Mouse (Mus musculus): ENCODE data around the gene Mst1.
A peak's percentile ranks its signal among the peaks of the same experiment; 100 is the strongest.

Gene Mst1

DNA sequence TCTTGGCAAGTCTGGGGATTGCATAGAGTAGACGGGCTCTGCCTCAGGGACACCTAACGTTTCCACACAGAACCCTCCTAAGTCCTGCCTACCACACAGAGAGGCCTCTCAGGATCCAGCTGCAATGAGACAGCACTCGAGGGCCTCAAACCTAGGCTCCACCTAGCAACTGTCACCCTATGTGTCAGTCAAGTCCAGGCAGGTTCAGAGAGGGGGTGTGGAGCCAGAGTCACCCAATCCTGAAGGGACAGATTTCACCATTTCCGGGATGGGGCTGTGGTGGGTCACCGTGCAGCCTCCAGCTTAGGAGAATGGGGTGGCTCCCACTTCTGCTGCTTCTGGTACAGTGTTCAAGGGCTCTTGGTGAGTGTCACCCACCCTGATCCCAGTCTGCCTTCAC, at the start of gene Mst1:
Gene Mst1, plus strand, starts transcription at position 269 of the 400 bp plus-strand sequence.
- no peak for DNase-seq (ENCODE audit: low spot score)

DNA sequence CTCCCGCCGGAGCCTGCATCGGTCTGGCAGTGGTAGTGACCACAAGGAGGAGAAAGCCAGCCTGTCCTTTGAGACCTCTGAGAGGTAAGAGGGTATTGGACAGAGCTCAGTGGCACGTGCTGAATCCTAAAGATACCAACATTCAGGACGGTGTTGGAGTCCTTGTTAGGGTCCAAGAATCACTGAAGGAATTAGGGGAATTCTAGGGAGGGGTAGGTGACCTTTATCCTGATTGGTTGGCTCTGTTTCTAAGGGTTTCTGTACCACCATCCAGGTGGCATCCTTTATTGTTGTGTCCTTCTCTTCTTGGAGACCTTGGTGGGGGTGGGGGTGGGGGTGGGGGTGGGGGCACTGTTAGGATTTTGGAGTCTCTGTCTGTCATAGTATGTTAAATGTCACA, 48.1 kb upstream of the Mst1 start:
- no peak for DNase-seq (ENCODE audit: low spot score)

DNA sequence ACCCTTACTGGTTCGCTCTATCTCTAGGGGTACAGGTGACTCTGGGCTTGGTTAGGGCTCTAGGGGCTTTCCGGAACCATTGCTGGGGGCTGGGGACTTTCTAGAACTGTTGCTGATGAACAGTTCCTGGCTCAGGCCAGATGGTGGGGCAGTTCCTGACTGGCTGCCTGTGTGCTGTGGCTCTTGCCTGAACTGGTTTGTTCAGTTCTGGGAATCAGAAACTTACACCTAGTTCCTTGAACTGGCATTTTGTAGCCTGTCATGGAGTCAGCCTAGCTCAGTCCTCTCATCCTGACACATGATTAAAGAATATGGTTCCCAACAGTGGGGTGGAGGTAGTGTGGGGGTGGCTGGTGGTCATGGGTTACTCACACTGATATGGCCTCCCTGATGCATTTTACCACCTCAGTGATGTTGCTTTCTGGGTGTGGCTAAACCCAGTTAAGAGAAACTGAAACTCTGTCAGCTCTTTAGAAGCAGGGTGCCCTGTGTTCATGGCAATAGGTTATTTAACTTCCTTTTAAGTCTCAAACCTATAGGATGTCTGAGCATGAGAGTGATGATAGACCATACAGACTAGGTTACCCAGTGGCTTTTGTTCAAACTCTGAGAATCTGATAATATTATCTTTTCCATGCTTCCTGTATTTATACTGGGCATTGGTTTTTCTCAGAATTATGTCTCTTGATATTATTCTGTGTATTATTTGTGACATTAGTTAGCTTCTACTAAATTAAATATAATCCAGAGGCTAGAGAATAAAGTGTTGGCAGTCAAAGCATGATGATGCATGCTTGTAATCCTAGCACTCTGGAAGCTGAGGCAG, 44.7 kb upstream of the Mst1 start:
- DNase-seq (ENCODE audit: low spot score) = no peak

DNA sequence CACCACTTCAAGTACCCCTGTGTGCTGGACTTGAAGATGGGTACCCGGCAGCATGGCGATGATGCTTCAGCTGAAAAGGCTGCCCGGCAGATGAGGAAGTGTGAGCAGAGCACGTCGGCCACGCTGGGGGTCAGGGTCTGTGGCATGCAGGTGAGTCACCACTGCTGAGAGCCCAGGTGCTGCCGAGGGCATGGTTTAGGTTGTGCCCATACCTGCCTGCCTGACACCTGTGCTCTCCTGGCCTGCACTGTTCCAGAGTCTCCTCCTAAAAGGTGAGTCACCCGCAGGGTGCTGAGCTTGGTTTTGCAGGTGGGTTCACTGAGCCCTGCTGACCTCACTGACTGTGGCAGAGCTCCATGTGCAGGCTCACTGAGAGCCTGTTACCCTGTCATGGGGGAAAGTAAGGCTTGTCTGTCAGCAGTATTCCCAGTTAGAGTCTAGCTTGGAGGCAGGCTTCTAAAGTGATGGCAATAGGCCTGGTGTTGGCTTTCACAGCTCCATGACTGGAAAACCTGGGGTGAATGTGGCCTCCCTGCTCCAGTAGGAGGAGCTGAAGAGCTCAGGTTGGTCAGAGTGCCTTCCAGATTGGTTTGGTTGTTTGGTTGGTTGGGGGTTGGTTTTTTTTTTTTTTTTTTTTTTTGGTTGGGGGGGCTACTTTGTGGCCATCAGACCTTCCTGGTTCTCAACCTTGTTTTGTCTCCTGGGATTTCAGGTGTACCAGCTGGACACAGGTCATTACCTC, 35.3 kb upstream of the Mst1 start:
- no peak for DNase-seq (ENCODE audit: low spot score)

DNA sequence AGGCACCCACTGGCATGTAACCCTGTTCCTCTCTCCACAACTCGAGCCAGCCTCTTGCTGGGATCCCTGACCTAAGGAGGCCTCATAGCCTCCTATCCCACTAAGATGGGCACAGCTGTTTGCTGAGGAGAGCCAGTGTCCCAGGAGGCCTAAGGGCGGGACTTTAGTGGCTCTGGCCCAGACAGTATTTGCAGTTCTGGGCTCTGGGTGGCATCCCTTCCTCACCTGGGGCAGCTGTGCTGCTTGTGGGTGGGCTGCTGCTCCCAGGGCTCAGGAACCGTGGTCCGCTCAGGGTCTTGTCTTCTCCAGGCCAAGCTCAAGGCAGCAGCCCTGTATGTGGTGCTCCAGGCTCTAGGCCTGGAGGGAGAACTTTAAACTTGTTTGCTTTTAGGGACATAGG, 33.7 kb upstream of the Mst1 start:
- DNase-seq (ENCODE audit: low spot score) = no peak

DNA sequence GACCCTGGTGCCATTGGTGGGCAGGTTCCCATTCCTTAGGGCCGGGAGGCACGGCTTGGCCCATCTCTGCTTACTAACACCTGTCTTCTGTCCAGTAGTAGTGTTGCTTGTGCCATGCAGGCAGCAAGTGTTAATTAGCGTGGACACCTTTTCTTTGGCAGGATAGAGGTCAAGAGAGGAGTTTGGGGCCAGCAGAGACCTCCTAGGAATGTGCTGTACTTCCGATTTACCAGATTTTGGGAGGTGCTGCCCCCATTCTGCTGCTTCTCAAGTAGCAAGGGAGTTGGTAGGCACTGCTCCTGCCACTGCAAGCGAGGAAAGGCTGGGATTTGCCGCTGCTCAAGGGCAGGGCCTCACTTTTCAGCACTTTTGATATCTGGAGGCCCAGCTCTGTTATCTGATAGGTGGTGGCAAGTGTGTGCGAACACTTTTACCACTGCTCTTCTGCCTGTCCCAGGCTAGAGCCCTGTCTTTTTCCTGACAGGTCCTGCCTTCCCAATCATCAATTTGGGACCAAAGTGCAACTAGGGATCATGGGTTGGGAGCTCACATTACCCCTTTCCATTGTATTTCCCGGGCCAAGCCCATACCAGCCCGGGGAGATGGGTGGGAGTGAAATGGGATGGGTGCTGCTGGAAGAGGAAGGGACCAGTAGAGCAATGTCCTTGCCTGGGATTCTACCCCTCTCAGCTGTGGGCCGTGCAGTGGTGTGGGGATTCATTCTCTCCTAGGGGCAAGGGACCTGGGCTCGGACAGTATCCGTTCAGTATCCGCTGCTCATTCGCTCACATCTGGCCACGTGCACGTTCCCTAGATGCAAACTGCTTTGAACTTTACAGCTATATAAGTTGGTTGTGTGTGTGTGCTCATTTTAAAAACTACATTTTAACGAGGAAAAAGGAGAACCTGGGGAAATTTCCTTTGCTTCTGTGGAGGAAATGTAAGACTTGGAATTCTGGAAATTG, 32.4 kb upstream of the Mst1 start:
- DNase-seq (ENCODE audit: low spot score) = no peak

DNA sequence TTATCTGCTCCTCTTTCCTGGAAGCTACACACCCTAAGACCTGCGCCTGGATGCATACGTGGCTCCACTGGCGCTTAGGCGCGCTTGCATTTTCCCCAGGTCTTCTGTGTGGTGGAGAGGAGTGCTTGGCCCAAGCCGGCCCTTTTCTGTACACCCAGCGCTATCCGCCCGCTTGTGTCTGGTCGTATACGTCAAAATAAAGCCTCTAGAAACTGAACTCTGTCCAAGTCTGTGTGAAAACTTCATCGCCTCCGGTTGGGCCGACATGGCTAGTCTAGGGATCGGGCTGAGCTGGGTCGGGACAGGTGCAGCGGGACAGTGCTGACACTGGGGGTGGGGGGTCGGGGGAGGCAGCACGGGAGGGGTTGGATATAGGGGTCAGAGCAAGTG, 31.7 kb upstream of the Mst1 start:
- no peak for DNase-seq (ENCODE audit: low spot score)

DNA sequence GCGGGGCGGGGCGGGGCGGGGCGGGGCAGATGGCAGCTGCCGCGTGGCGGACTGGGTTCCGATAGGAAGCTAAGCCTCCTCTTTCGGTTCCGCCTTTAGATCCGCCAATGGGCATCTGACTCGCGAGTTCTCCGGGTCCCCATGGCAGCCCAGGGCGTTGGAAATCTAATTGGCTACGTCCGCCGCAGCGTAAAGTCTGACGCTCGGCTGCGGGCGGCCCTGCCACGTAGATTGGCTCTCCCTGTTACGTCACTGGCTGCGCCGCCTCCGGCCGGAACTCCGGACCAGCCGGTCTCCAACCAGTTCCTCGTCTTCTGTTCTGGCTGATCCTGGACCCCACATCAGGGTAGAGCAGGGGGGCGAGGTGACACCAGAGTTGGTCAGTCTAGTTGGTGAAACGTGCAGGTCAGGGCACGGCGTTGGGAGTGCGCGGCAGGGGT, 31.2 kb upstream of the Mst1 start, which contains the start of gene Gmppb:
Gene Gmppb, plus strand, starts transcription at position 227 of the 440 bp plus-strand sequence.
- DNase-seq (ENCODE audit: low spot score) = peak; percentile 96

DNA sequence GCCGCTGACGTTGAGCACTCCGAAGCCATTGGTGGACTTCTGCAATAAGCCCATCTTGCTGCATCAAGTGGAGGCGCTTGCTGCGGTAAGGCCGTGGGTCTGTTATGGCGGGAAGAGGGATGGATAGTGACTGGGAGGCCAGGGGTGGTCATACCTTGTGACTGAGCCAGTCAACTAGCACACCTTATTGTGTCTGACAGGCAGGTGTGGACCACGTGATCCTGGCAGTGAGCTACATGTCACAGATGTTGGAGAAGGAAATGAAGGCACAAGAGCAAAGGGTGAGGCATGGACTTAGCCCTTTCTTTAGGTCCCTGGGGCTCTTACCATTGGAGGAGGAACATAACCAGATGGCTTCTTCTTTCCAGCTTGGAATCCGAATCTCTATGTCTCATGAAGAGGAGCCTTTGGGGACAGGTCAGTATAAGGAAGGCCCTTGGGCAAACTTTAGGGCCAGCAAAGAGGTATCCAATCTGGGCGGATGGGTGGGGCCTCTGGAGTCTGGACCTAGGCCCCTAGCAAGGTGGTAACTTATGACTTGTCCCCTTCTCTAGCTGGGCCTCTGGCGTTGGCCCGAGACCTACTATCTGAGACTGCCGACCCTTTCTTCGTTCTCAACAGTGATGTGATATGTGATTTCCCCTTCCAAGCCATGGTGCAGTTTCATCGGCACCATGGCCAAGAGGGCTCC, 30.5 kb upstream of the Mst1 start:
- DNase-seq (ENCODE audit: low spot score) = no peak

DNA sequence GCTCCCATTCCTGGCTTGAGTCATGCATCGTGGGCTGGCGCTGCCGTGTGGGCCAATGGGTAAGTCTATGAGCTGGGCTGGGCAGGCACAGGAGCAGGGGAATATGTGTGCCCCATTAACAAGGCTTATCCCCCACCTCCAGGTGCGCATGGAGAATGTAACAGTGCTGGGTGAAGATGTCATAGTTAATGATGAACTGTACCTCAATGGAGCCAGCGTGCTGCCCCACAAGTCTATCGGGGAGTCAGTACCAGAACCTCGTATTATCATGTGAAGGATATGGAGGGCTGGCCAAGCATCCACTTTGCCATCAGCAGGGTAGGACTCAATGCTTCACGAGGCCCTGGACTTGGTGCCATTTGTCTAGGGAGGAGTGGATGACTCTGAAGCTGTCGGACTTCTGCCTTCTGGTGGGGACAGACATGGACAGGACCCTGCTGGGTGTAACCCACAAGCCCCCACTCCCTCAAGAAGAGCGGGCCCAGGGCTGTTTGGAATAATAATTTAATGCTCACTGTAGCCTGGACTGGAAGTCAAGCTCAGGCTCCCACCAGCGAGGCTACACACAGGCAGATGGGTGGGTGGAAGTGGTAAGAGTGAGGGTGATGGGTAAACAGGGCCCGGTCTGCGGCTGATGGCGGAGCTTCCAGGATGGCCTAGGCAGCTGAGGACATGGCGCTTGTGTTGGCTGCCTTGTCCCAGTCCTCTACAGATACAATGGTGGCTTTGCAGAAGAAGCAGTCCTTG, 28.9 kb upstream of the Mst1 start:
- no peak for DNase-seq (ENCODE audit: low spot score)

DNA sequence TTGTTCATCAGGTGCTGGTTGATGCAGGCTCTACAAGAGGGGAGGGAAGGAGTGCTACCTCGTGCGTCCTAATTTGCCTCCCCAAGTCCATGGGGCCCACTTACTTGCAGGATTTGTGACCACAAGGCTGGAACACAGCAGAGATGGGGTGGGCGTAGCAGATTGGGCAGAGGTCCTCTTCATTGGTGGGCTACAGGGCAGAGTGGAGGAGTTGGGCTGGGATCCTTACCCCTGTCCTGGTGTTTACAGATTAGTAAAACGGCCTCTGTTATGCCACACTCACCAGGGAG, 28.4 kb upstream of the Mst1 start:
- DNase-seq (ENCODE audit: low spot score) = no peak

DNA sequence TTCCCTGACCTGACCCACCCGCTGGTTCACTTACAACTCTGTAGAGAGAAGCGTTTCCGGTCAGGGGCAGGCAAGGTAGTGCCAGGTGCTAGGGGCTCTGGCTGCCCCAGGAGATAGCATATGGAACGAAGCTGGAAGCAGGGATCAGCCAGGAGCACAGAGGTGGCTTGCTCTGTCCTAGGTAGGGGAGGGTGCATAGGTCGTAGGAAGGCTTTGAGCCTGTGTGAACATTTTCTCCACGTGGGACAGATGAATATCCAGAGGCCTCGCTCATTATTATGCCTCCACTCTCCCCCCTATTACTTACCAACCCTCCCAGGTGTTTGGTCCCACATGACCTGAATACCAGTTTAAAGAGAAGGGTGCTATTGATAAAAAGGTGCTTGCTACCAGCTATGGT, 27.8 kb upstream of the Mst1 start:
- DNase-seq (ENCODE audit: low spot score) = no peak

DNA sequence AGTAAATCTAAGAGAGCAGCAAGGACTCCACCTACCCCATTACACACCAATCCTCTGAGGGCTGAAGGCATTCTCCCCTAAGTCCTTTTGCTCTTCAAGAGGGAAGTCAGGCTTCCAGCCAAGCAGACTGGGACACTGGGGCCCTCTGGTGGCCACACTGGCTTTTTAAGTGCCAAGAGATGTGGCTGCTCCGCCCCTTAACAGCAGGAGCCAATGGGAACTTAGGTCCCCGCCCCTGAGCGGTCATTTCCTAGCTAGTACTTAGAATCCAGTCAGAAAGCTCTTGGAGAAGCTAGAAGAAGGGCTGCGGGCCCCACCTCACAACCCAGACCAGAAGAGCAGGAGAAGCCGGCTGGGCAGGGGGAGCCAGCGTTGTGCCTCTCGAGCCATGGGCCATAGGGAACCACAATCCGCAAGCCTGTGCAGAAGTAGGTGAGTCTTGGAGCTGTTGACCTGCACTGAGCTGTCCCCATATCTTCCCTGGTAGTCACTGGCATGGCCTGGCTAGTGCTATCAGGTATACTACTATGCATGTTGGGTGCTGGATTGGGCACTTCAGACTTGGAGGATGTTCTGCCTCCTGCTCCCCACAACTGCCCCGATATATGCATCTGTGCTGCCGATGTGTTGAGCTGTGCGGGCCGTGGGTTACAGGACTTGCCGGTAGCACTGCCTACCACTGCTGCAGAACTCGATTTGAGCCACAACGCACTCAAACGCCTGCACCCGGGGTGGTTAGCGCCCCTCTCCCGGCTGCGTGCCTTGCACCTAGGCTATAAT, 27.2 kb upstream of the Mst1 start, which contains the start of gene Amigo3:
Gene Amigo3, plus strand, starts transcription at position 275 of the 780 bp plus-strand sequence.
- peak; percentile 91 for DNase-seq (ENCODE audit: low spot score)

DNA sequence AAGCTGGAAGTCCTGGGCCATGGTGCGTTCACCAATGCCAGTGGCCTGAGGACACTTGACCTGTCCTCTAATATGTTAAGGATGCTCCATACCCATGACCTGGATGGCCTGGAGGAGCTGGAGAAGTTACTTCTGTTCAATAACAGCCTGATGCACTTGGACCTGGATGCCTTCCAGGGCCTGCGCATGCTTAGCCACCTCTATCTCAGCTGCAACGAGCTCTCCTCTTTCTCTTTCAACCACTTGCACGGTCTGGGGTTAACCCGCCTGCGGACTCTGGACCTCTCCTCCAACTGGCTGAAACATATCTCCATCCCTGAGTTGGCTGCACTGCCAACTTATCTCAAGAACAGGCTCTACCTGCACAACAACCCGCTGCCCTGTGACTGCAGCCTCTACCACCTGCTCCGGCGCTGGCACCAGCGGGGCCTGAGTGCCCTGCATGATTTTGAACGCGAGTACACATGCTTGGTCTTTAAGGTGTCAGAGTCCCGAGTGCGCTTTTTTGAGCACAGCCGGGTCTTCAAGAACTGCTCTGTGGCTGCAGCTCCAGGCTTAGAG, 26.5 kb upstream of the Mst1 start:
- no peak for DNase-seq (ENCODE audit: low spot score)

DNA sequence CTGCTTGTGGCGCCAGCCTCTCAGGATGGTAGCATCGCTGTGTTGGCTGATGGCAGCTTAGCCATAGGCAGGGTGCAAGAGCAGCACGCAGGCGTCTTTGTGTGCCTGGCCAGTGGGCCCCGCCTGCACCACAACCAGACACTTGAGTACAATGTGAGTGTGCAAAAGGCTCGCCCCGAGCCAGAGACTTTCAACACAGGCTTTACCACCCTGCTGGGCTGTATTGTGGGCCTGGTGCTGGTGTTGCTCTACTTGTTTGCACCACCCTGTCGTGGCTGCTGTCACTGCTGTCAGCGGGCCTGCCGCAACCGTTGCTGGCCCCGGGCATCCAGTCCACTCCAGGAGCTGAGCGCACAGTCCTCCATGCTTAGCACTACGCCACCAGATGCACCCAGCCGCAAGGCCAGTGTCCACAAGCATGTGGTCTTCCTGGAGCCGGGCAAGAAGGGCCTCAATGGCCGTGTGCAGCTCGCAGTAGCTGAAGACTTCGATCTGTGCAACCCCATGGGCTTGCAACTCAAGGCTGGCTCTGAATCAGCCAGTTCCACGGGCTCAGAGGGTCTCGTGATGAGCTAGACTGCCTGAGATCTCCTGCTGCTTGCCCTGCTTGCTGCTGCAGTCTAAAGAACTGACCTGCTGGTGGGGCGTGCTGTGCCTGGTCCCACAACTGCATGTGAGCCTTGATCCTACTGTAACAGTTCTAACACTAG, 25.8 kb upstream of the Mst1 start:
- DNase-seq (ENCODE audit: low spot score) = no peak

DNA sequence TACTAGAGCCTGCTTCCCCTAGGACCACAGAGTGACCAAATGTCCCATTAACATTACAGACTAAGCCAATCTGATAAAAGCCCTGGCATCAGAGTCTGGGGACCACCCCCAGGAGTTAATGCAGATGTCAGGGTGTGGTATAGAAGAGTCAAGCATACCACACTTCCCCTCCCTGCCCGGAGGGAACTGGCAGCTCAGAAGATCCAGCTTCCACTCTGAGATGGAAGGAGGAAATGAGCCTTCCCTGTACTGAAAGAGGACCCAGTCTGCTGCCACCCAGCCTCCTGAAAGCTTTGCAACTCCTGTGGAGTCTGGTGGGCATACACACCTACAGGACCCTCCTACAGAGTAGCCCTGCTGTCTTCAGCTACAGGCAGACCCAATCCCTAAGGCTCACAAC, 25.2 kb upstream of the Mst1 start:
- no peak for DNase-seq (ENCODE audit: low spot score)

DNA sequence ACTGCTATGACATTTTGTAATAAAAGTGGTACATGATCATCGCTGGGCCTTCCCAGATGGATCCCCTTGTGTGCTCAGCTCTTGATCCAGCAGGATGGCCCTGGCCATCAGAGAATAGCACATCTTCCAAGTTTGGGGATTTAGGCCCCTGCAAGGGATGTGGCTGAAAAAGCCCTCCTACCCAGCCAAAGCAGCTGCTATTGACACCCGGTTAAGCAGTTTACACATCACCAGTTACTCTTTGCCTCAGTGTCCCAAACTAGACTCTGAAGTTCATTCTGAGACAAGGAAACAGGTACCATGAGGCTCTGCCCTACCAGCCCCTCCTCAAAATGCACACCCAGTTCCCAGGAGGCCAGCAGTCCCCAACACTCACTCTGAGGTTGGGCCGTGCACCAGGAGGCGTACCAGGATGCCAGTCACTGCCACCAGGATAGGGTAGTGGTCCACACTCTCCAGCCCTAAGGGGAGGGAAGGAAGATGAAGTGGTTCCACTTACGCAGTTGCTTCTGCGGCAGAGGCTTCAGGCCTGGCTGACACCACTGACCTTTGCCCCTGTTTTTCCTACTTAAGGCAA, 24.5 kb upstream of the Mst1 start:
- no peak for DNase-seq (ENCODE audit: low spot score)

DNA sequence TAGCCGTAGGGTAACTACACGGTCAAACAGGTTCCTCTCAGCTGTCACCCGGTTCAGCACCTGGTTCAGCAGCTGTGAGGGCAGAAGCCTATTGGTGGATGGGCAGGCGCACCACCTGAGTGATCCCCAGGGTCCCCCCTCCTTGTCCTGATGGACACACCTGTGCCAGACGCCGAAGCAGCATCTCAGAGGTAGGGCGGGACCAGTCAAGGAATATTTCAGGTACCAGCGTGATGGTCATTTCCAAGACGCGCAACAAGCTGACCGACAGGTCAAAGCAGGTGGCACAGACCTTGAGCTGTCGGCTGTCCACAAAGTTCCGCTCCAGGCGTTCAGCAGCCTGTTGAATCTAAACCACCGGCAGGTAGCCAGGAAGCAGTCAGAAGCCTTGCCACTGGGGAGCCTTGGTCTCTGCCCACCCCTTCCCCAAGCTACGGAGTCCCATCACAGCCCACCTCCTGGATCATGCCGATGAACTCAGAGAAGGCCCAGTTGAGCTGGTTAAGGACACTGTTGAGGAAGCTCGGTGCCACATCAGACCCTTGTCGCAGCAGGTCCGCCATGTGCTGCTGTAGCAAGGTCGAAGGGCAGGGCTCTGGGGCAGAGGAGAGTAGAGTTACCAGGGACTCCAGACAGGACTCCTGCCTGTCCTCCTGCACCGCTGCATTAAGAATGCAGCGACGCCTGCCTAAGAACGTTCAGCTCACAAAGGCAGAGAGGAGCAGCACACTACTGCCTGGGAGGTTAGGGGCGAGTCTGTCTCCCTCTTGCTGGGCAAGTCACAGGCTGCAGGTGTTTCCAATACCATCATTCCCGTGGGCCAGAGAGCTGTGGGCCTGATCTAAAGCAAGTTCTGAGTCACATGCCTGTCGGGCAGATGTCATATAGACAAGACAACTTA, 23.6 kb upstream of the Mst1 start:
- DNase-seq (ENCODE audit: low spot score) = no peak

Measured in ovary, adult 18-20 months (tissue).